Mouse (Mus musculus) heart, postnatal 25 days (tissue): ENCODE data around the gene Ptpn23. TPM values are rescaled to one million over a fixed set of nuclear protein-coding genes. Genes with fewer than 3 reads are reported as not detected.
"Not testable (repeated sequence)": the region's sequence is repeated elsewhere in the genome, so short reads cannot be mapped to it uniquely, and the experiment has no call there.

Experiments used
- DNase-seq: peaks from one replicate; pipeline ENCODE4 v3.0.0; 2022; ENCODE audit warnings: low spot score
- intact Hi-C: fragments of 180-260 bp; cut with DNase I; formaldehyde crosslinking; loops from one replicate; pipeline ENCODE4 v1.15.1; 2025
- total RNA-seq, 2 experiments: library from RNA; stranded (reverse); gene quantifications; 2 replicates each; pipeline ENCODE4 v1.2.3; 2021

Gene Ptpn23
- total RNA-seq, 2 experiments from 2014 or later, result 13.6 to 16.0 TPM

DNA sequence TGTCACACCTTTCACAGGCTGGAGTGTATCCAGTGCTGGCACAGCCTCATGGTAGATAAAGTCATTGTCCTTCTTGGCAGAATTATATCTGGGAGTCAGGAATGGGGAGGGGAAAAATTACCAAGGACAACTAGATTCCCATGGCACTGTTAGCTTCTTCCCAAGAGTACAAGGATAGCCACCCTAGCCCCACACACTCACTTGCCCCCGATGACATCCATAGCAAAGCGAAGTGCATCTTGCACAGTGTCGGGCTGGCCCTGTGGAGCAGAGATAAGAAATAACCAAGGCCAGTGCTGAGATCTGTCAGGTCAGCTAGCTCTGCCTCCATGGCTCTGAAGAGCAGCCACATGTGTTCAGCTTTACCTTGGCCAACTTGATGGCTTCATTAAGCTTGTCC lies 17.2 kb downstream of the Ptpn23 start:
- no peak for DNase-seq
- intact Hi-C loops, result no loop called here

DNA sequence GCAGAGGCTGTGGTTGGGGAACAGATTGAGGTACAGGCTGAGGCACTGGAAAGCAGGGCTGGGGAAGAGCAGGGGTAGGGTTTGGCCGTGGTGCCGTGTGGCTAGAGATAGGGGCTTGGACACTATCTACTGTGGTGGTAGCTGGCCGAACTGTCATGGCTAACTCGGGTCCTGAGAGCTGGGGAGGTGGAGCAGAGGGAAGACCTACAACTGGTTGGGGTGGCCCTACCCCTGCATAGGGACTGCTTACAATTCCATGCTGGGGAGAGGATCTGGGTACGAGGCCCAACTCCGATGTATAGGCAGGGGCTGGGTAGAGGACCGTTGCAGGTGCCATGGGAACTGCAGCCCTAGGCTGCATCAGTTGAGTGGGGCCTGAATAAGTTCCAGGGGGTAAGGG lies 20.0 kb downstream of the Ptpn23 start:
- no peak for DNase-seq
- intact Hi-C loops, result no loop called here

DNA sequence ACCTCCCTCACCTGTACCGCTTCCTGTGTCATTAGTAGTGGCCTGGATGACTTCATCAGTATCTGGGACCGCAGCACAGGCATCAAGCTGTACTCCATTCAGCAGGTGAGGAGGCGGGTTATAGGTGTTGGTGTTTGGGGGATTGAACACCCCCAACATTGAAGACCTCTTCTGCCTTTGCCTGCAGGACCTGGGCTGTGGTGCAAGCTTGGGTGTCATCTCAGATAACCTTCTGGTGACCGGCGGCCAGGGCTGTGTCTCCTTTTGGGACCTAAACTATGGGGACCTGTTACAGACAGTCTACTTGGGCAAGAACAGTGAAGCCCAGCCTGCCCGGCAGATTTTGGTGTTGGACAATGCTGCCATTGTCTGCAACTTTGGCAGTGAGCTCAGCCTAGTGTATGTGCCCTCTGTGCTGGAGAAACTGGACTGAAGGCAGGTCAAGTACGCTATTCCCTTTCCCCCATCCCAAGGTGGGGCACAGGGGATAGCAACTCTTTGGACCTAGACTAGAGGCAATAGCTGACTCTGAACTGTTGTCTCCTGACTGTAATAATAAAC lies 23.6 kb downstream of the Ptpn23 start:
- DNase-seq, result no peak
- intact Hi-C loops, result no loop called here

DNA sequence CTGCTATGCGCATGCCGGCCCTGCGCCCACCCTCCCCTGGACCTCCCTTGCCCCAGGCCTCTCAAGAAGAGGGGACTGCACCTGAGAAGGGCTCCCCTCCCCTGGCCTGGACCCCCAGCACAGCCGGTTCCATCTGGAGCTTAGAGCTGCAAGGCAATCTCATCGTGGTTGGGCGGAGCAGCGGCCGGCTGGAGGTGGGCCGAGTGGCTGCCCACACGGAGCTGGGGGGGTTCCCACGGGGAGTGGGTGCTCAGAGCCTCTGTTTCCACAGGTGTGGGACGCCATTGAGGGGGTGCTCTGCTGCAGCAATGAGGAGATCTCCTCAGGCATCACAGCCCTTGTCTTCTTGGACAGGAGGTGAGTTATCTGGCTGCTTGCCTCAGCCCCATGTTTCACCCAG lies 26.7 kb downstream of the Ptpn23 start:
- no peak for DNase-seq
- intact Hi-C loops, result no loop called here

DNA sequence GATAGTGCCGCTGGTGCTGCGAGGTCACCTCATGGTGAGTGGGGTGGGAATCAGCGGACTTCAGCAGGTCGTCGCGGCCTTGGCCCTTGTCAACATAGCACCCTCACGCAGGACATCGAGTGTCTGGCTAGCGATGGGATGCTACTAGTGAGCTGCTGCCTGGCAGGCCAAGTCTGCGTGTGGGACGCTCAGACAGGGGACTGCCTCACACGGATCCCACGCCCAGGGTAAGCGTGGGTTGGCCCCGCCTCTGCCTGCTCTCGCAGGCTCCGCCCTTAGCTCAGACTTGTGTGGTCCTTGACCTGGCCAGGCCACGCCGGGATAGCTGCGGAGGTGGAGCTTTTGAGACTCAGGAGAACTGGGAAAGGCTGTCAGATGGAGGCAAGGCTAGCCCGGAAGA lies 27.4 kb downstream of the Ptpn23 start:
- no peak for DNase-seq
- intact Hi-C loops, result no loop called here

DNA sequence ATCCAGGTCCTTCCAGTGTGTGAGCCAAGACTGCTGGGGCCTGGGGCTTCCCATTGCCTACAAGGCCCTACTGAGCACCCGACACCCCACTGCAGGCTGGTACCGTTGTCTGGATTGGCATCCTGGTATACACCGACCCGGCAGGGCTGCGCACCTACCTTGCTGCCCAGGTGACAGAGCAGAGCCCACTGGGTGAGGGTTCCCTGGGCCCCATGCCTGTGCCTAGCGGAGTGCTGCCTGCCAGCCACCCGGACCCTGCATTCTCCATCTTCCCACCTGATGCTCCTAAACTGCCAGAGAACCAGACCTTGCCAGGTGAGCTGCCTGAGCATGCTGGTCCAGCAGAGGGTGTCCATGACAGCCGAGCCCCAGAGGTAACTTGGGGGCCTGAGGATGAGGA lies 28.7 kb downstream of the Ptpn23 start:
- no peak for DNase-seq
- intact Hi-C loops, result no loop called here

DNA sequence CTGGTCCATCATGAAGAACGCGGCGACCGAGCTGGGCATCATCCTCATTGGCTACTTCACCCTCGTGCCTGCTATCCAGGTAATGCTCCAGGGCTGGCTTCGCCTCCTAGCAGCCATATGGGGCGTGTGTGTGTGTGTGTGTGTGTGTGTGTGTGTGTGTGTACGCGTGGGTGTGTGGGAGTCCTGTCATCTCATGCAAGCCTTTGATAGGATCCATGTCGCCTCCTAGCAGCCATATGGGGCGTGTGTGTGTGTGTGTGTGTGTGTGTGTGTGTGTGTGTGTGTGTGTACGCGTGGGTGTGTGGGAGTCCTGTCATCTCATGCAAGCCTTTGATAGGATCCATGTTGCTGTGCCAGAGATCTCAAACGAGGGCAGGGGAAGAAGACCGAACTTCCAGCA lies 30.4 kb downstream of the Ptpn23 start:
- intact Hi-C loops, result not testable (repeated sequence)

DNA sequence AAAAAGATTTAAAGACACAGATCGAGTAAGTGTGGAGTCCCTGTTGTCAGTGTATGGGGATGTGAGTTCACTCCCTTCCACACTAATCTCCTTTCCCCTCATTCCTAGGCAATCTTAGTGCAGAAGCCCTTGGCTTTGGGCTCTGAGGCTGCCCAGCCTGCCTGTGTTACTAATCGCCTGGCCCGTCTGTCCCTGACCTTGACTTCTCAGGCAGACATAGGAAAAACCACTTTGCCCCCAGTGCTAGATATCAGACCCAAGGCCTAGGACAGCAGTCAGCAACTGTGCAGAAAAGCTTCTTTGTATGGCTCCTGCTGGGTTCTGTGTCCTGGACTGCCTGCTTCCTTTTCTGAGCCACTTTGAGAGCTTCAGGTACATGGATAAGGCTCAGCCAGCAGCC lies 32.3 kb downstream of the Ptpn23 start:
- no peak for DNase-seq
- intact Hi-C loops, result no loop called here

More for the DNA sequence above, 30.4 kb downstream of the Ptpn23 start:
- not testable (repeated sequence) for DNase-seq

DNA sequence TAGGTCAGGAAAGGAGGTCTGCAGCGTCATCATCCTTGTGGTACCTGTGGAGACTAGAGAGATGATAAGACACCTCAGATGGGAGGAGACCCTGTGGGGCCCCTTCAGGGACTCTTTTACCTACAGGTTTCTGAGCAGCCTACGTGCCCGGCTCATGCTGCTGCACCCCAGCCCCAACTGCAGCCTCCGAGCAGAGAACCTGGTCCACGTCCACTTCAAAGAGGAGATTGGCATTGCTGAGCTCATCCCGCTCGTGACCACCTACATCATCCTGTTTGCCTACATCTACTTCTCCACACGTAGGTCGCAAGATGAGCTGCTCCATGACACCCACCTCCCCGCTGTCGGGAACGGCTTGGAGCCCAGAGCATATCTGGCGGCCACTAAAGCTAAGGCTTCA lies 34.1 kb downstream of the Ptpn23 start:
- intact Hi-C loops, result no loop called here
- DNase-seq, result no peak

DNA sequence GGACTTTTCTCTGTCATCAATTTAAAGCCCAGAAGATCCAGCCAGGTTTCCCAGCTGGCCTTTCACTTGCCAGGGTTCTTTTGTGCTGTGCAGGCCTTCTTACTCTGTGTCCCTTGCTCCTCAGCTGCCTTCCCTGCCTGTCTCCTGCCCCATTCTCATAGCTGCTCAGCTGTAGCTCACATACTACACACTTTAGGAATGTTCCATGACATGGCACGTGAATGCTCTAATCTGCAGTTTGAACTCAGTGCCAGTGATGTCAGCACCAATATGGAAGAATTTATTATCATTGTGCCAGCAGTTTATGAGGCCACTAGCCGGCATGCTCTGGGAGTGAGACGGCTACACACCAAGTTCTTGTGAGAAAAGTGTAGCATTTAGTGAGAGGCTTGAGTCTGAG lies 38.2 kb downstream of the Ptpn23 start:
- intact Hi-C loops, result no loop called here

DNA sequence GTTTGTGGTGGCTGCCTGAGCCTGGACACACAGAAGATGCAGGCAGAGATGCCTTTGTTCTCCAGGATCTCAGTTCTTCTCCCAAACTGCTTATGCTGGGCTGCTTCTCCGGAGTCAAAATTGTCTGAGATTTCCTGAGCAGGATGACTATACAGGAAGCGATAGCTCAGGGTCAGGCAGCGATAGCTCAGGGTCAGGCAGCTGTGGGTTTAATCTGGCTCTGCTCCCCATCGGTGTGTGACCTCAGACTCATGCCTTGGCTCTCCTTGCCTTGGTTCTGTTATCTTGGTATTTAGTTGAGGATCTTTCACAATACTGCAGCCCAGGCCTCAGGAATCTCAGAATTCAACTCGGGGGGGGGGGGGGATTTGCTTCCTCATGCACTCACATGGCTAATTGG lies 41.3 kb downstream of the Ptpn23 start:
- intact Hi-C loops, result no loop called here
- no peak for DNase-seq

More for the DNA sequence above, 38.2 kb downstream of the Ptpn23 start:
- DNase-seq, result no peak

DNA sequence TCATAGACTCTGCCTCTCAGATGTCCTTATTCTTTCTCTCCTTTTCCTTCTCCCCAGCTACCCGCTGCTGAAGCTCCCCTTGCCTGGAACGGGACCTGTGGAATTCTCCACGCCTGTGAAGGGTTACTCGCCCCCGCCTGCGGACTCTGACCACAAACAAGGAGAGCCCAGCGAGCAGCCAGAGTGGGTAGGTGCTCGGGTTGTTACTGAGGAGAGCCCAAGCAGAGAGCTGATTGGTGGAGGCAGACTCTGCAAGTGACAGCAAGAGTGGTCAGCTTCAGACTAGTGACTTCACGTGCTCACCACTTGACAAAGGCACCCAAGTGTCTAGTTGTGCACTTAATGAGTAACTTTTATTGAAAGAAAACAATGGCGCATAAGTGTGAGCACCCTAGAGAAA lies 45.7 kb downstream of the Ptpn23 start:
- DNase-seq, result no peak
- intact Hi-C loops, result no loop called here

DNA sequence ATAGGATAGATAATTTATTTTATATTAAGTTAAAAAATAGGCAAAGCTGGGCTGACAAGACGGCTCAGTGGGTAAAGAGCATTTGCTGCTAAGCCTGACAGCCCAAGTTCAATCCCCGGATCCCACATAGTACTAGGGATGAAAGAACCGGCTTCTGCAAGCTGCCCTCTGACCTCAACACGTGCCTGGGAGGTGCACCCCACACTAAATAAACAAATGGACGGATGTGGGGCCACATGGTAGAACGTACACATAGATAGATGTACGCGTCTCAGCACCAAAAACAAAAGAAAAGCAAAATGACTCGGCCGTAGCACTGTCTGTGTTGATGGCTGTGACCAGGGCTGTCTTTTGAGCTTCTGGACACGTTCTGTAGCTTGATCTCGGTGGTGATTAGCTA lies 46.7 kb downstream of the Ptpn23 start:
- no peak for DNase-seq
- intact Hi-C loops, result no loop called here

DNA sequence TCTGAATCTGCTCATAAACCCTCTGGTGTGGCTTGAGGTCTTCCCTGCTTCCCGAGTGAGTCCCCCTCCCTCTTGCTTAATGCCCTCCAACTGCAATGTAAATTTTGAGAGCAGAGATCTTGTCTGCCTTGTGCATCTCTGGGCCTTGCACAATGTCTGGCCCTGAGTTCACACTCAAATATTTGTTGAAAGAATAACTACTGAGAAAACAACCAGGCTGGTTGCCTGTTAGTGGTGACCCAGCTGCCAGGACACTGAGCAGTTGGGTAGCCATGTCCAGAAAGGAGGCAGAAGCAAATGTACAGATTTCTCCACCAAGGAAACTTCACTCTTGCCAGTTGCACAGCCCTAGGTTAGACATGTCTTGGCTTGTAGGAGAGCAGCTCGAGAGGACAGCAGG lies 49.7 kb downstream of the Ptpn23 start:
- intact Hi-C loops, result no loop called here
- DNase-seq, result no peak

DNA sequence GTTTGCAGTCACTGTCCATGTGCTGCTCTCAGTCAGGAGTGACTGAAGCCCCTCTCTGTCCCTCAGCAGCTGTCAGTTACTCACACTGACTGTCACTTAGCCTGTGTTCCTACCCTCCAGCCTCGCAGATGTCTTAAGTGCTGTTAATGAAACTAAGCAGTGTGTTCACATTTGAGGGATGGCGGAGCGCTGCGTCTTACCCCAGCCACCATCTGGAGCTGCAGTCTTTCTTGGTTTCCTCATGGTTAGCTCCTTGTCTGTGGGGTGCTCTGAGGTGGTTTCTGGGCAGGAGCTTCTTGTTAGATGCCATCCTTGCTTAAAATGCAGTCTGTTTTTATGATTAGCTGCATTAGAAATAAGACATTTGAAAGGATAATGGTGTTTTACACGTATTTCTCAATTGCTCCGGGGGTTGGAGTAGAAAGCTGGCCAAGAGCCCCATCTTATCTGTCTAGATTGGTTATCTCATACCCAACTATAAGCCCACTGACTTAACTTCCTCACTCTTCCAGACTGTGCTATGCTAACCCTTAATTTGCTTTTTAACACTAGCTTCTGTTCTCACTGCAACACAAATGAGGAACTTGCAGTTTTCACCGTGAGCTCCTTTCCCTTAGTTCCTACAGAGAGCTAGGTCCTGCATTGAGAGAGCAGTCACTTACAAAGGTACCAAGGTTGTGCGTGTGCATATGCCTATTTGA lies 55.9 kb downstream of the Ptpn23 start:
- no peak for DNase-seq
- intact Hi-C loops, result no loop called here

DNA sequence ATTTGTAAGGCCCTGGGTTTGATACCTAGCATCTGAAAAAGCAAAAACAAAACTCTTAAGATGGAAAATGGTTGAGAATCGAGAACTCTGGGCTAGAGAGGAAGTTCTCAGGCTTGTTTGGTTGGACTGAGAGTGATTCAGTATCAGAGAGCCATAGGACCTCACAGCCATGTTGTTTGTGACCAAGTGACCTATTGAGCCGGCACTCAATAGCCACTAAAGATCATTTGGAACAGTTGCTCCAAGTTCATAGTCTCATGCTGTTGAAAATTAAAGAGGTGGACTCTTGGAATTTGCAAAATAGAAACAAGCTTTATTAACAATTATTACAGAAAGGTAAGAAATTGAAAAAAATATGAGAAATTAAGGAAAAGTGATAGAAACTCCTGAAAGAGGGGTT lies 56.7 kb downstream of the Ptpn23 start:
- DNase-seq, result no peak
- intact Hi-C loops, result no loop called here

DNA sequence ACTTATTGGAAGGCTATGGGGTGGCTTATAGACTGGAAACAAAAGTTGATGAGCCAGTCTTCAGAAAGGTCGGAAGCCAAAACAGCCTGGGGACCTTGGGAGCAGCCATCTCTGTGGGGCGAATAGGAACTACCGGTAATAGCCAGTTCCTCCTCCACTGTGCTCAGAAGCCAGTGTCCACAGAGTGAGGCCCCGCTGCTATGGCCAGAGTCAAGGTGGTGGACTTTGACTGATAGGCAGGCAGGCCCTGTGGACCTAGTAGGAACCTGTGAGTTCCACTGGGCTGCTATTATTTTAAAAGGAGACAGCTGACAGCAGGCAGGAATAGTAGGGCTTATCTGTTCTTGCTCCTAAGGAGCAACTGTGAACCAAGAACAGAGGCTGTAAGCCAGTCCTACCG lies 57.4 kb downstream of the Ptpn23 start:
- intact Hi-C loops, result no loop called here
- no peak for DNase-seq

DNA sequence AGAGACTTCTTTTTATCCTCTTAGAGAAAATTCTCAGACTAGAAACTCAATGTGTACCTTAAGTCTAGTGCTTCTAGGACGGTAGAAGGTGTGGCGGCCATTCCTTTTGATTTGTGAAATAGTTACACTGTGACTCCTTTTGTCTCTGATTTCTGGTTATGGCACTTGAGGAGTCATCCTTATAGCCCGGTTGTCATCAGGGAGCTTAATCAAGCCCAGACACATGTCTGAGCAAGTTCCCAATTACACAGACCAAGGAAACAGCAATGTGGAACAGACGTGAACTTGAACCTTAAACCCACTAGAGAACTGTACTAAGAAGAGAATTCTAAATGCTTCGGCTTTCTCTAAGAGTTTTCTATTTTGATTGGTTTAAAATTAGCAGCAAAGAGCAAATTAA lies 57.8 kb downstream of the Ptpn23 start:
- intact Hi-C loops, result no loop called here
- DNase-seq, result no peak

DNA sequence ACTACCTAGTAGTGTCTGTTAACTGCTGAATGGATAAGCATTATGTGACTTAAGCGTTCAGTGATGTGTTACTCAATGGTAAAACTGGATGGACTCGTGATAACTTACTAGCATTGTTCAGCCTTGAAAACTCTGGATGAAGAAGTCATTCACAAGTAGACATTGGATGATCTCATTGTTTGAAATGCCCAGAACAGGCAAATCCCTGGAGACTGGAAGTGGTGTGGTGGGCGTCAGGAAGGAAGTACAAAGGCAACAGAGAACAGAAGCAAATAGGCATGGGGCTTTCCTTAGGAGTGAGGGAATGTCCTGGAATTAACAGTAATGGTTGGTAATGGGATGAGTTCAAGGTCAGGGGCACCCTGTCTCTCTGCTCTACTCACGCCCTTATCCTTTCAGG lies 59.1 kb downstream of the Ptpn23 start:
- intact Hi-C loops, result no loop called here
- no peak for DNase-seq

DNA sequence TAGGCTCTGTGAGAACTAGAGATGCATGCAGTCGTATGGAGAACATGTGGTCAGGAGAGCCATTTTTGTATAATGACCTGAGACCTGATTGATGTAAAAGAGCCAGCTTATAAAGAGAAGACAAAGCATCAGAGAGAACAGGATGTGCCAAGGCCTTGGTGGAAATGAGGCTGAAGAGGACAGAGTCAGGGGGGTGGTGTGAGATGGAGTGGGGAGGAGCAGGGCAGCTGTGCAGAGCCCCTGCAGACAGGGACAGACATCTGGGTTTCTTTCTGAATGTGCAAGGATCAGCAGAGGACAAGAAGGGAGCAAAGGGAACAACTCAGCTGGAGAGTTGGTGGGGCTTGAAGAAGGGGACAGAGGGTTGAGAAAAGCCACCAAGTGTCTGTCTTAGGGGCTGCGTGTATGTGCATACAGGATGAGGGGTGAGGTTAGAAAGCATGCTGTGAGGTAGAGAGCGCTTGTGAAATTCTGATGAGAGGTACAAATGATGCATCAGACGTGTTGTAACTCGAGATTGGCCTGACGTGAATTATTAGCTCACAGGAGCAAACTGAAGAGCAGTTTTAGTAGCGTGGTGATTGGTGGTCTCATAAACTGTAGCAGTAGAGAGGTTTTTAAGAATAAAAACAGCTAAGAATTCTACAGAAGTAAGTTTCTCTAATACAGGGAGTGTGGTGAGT lies 62.8 kb downstream of the Ptpn23 start:
- no peak for DNase-seq
- intact Hi-C loops, result no loop called here

DNA sequence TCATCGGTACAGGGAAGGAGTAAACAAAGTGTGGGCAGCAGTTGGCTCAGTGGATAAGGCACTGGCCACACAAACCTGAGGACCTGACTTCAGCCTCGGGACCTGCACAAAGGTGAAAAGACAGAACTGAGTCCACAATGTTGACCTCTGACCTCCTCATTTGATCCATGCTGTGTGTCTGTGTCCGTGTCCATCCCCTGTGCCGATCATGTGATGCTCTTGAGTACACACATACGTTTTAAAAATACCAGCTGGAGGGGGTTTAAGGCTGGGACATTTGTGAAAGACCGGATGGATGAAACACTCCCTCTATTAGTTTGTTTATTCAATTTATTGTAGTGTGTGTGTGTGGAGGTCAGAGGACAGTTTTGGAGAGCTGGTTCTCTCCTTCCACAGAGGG lies 64.2 kb downstream of the Ptpn23 start:
- intact Hi-C loops, result no loop called here
- no peak for DNase-seq

DNA sequence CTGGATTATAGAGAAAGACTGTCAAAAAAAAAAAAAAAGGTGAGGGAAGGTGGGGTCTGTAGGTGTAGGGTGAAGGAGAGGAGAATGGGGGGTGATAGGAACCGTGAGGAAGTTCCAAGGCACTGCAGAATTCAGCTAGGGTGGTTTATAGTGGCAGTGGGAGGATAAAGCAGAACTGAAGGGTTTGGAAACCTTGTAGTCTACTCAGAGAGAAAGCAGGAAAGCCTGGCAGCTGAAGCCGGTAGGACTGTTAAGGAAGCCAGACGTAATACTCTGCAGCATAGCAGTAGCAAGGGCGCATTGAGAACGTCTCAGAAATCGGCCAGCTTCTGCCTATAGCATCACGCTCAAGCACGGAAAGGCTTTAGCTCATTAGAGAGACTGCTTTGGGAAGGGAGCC lies 66.0 kb downstream of the Ptpn23 start:
- intact Hi-C loops, result no loop called here

More for the DNA sequence above, 66.0 kb downstream of the Ptpn23 start:
- no peak for DNase-seq
